ENCODE assay signal across 9 mouse cellular contexts in the genomic region with DNA sequence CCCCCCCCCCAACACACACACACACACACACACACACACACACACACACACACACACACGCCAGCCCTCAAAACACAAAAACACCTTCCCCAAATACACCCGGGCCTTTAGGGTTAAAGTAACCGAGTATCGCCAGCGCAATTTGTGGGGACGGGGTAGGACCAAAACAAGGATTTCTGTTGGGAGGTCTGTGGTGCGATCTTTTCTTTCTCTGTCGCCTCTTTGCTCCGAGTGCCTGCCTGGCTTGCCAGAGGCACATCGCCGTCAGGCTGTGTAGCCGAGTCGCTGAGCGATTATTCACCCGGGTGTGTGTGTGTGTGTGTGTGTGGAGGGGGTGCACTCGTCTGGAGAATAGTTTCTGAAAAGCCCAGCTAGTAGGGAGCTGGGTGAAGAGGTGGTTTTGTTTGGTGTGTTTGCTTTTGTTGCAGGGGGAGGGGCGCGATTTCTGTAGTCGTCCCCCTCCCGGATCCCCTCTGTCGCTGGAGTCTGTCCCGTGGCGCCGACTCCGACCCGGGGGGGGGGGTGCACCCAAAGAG. TPM values are rescaled to one million over a fixed set of nuclear protein-coding genes. Genes with fewer than 3 reads are reported as not detected.
A peak's percentile ranks its signal among the peaks of the same experiment; 100 is the strongest.
DNase-seq lines count a peak whose midpoint lies in the region; ATAC-seq and TF ChIP-seq lines count a peak whose summit lies in the region.
"Had no signal": no experiment of that assay in that cellular context is flagged by ENCODE, and none has a peak within 500 bp of the region (broad histone marks: within the 10 kb centered on the region; RNA-seq: fewer than 3 reads in every experiment).

No protein-coding gene starts in this region.

- H3K4me2 ChIP-seq in heart, embryonic 15.5 days = peak overlapping the region; percentile 94
- H3K4me2 ChIP-seq in liver, postnatal 0 days (ENCODE audit: low read depth, low read length) = peak overlapping the region; percentile 95
- H3K4me2 ChIP-seq in neural tube, embryonic 14.5 days (ENCODE audit: low read depth, low read length) = peak overlapping the region; percentile 86

- no peak for TF ChIP-seq CTCF in liver, postnatal 0 days (IDR thresholded peaks at IDR 0.05; ENCODE audit: low read depth)

- WGBS in heart, embryonic 15.5 days = 0% methylated on average over 25 of the region's 26 CpGs
- WGBS in liver, postnatal 0 days (ENCODE audit: insufficient replicate concordance) = 2% methylated on average over 23 of the region's 26 CpGs
- WGBS in neural tube, embryonic 14.5 days = 0% methylated on average over 23 of the region's 26 CpGs

- TF ChIP-seq EP300 in liver, postnatal 0 days (IDR thresholded peaks at IDR 0.05; ENCODE audit: low read depth) = no peak

- H3K4me3 ChIP-seq in erythroblast, embryonic 14.5 days (replicated peaks) = peak overlapping the region; percentile 99
- H3K4me3 ChIP-seq in heart, embryonic 15.5 days = peak overlapping the region; percentile 97
- H3K4me3 ChIP-seq in liver, postnatal 0 days (ENCODE audit: low read depth, low read length) = peak overlapping the region; percentile 91
- peak overlapping the region; percentile 88 for H3K4me3 ChIP-seq in neural tube, embryonic 14.5 days (ENCODE audit: low read depth, low read length)

- H3K36me3 ChIP-seq in erythroblast, embryonic 14.5 days (ENCODE audit: control insufficient read depth) = peaks cover 28% of the 10 kb centered on the region
- H3K36me3 ChIP-seq in heart, embryonic 15.5 days = no peaks in the 10 kb centered on the region
- no peaks in the 10 kb centered on the region for H3K36me3 ChIP-seq in liver, postnatal 0 days (replicated peaks; ENCODE audit: insufficient read depth, low read length)
- H3K36me3 ChIP-seq in neural tube, embryonic 14.5 days (ENCODE audit: control insufficient read depth, insufficient read depth, low read length) = no peaks in the 10 kb centered on the region

- H3K27ac ChIP-seq in heart, embryonic 15.5 days = peak overlapping the region; percentile 99
- H3K27ac ChIP-seq in liver, postnatal 0 days (ENCODE audit: low read depth) = peak overlapping the region; percentile 97
- H3K27ac ChIP-seq in neural tube, embryonic 14.5 days (ENCODE audit: low read depth, low read length) = peak overlapping the region; percentile 97

- H3K9me3 ChIP-seq in erythroblast, embryonic 14.5 days (ENCODE audit: control insufficient read depth, low read length) = no peaks in the 10 kb centered on the region
- H3K9me3 ChIP-seq in heart, embryonic 15.5 days (replicated peaks) = no peaks in the 10 kb centered on the region
- no peaks in the 10 kb centered on the region for H3K9me3 ChIP-seq in liver, postnatal 0 days (ENCODE audit: low read length)
- H3K9me3 ChIP-seq in neural tube, embryonic 14.5 days (ENCODE audit: control insufficient read depth, low read length) = no peaks in the 10 kb centered on the region

- H3K27me3 ChIP-seq in erythroblast, embryonic 14.5 days (ENCODE audit: control insufficient read depth) = peaks cover 8% of the 10 kb centered on the region
- no peaks in the 10 kb centered on the region for H3K27me3 ChIP-seq in heart, embryonic 15.5 days
- H3K27me3 ChIP-seq in liver, postnatal 0 days (ENCODE audit: insufficient read depth, low read length) = no peaks in the 10 kb centered on the region
- no peaks in the 10 kb centered on the region for H3K27me3 ChIP-seq in neural tube, embryonic 14.5 days (ENCODE audit: control insufficient read depth, insufficient read depth, low read length)

- ATAC-seq in CD4-positive, CD25-positive, alpha-beta regulatory T cell, adult 4 months = peak; percentile 8
- peak; percentile 5; the same call in 1 of the 2 replicates for ATAC-seq in heart, embryonic 15.5 days (replicated peaks; ENCODE audit: insufficient number of reproducible peaks, insufficient read depth, low FRiP score, low read depth)
- peak; percentile 20 for ATAC-seq in liver, postnatal 0 days
- ATAC-seq in neural tube, embryonic 14.5 days (ENCODE audit: low read depth) = 0 out of 2 replicates have a peak, but pooled peaks have one; percentile 7

- DNase-seq in adrenal gland, postnatal 25 days = peak; percentile 63
- DNase-seq in kidney, postnatal 25 days = peak; percentile 60 to 72
- DNase-seq in liver, postnatal 0 days = peak; percentile 77
- DNase-seq in thymus, postnatal 14 days = peak; percentile 54

- H3K4me1 ChIP-seq in erythroblast, embryonic 14.5 days (ENCODE audit: control insufficient read depth) = peaks cover 63% of the 10 kb centered on the region
- peaks cover 21% of the 10 kb centered on the region for H3K4me1 ChIP-seq in heart, embryonic 15.5 days (replicated peaks)
- peaks cover 14% of the 10 kb centered on the region for H3K4me1 ChIP-seq in liver, postnatal 0 days (ENCODE audit: insufficient read depth)
- H3K4me1 ChIP-seq in neural tube, embryonic 14.5 days (ENCODE audit: control insufficient read depth, insufficient read depth, low read length) = peaks cover 13% of the 10 kb centered on the region; the same call in 1 of the 2 replicates

- H3K9ac ChIP-seq in heart, embryonic 15.5 days = peak overlapping the region; percentile 93
- H3K9ac ChIP-seq in liver, postnatal 0 days (replicated peaks) = peak overlapping the region; percentile 92
- H3K9ac ChIP-seq in neural tube, embryonic 14.5 days (replicated peaks; ENCODE audit: low read depth, low read length) = peak overlapping the region; percentile 91

RNA-seq across cellular contexts. Expression of a gene that starts 2.1 kb away (rescaled TPM):
- polyA plus RNA-seq in CD4-positive, CD25-positive, alpha-beta regulatory T cell, adult 4 months (2017; shearing (Covaris generic)) = 1 to 10 TPM; 4.8 to 6.2 TPM
- total RNA-seq in adrenal gland, postnatal 25 days (2021) = 33.6 and 40.2 TPM in 2 replicates
- 12.9 and 14.0 TPM in 2 replicates for polyA plus RNA-seq in erythroblast, embryonic 14.5 days (2012)
- 38.6 and 39.1 TPM in 2 replicates for polyA plus RNA-seq in heart, embryonic 15.5 days (2015; fragmentation: Nextera tagmentation; extraction: Ambion mirVana)
- 24.4 and 24.5 TPM in 2 replicates for polyA plus RNA-seq in liver, postnatal 0 days (2015; fragmentation: Nextera tagmentation; extraction: Ambion mirVana)
- 41.8 and 57.5 TPM in 2 replicates for polyA plus RNA-seq in neural tube, embryonic 14.5 days (2014; fragmentation: Nextera tagmentation; extraction: Ambion mirVana)

RNA-seq across cellular contexts. Expression of a gene that starts 59.2 kb away (rescaled TPM):
- polyA plus RNA-seq in CD4-positive, CD25-positive, alpha-beta regulatory T cell, adult 4 months (2017; shearing (Covaris generic)) = not detected
- not detected in 2 replicates for total RNA-seq in adrenal gland, postnatal 25 days (2021)
- polyA plus RNA-seq in erythroblast, embryonic 14.5 days (2012) = not detected in 2 replicates
- polyA plus RNA-seq in heart, embryonic 15.5 days (2015; fragmentation: Nextera tagmentation; extraction: Ambion mirVana) = 2.5 TPM in 1 of 2 replicates, not detected in the other
- polyA plus RNA-seq in liver, postnatal 0 days (2015; fragmentation: Nextera tagmentation; extraction: Ambion mirVana) = not detected in 2 replicates
- polyA plus RNA-seq in neural tube, embryonic 14.5 days (2014; fragmentation: Nextera tagmentation; extraction: Ambion mirVana) = 8.7 TPM in 1 of 2 replicates, not detected in the other
- polyA plus RNA-seq: frontal cortex, adult 2 months had no signal

Comparison
In these comparisons a context has a peak if more than half of its experiments do, and no peak if none do; other contexts are left out.
1. Peak in every context shown above with its lines: DNase-seq, ATAC-seq, H3K4me3 ChIP-seq and H3K27ac ChIP-seq.